Mouse (Mus musculus) forebrain, embryonic 10.5 days (tissue): ENCODE measurements around the gene Tlk2. TPM values are rescaled to one million over a fixed set of nuclear protein-coding genes. Genes with fewer than 3 reads are reported as not detected.
"Not testable (repeated sequence)": the region's sequence is repeated elsewhere in the genome, so short reads cannot be mapped to it uniquely, and the experiment has no call there.

Experiments used
- DNase-seq: peaks from one replicate; pipeline ENCODE4 v3.0.0-alpha.2; 2017; ENCODE audit warnings: low spot score; ENCODE audit errors: extremely low spot score
- H3K27ac ChIP-seq: fragments of 300-500 bp; sonication (generic); 2 replicates; pipeline ENCODE4 v1.5.1; 2016; ENCODE audit warnings: mild to moderate bottlenecking
- H3K27me3 ChIP-seq: fragments of 300-500 bp; sonication (generic); 2 replicates; pipeline ENCODE4 v1.6.1; 2016; ENCODE audit warnings: mild to moderate bottlenecking; ENCODE audit not compliant: poor library complexity, severe bottlenecking
- H3K36me3 ChIP-seq: fragments of 300-500 bp; sonication (generic); replicated peaks from 2 replicates; pipeline ENCODE4 v1.6.1; 2016; ENCODE audit warnings: mild to moderate bottlenecking, moderate library complexity
- H3K4me1 ChIP-seq: fragments of 300-500 bp; sonication (generic); 2 replicates; pipeline ENCODE4 v1.6.1; 2016
- H3K4me3 ChIP-seq: fragments of 300-500 bp; sonication (generic); 2 replicates; pipeline ENCODE4 v1.5.1; 2016; ENCODE audit warnings: mild to moderate bottlenecking, moderate library complexity
- H3K9me3 ChIP-seq: fragments of 300-500 bp; sonication (generic); 2 replicates; pipeline ENCODE4 v1.6.1; 2016; ENCODE audit warnings: mild to moderate bottlenecking, moderate library complexity
- WGBS: fragments of 180-500 bp; shearing (Covaris S2); methylation state at CpG from one replicate; pipeline ENCODE4 v1.1.7; 2016; 5-methylcytosine and 5-hydroxymethylcytosine counted together
- polyA plus RNA-seq: library from polyadenylated mRNA; unstranded; fragments of >200 nt; fragmentation: Nextera tagmentation; extraction: Ambion mirVana; gene quantifications from 2 replicates; pipeline ENCODE4 v1.2.1, GENCODE M21; 2016

Tlk2 gene
- polyA plus RNA-seq = 21.5 and 22.1 TPM in 2 replicates

- 47% methylated on average over 2 of the region's 2 CpGs for WGBS
- H3K4me3 ChIP-seq = peak within 1 kb of the TSS; percentile 95
- H3K27ac ChIP-seq = no peak within 1 kb of the TSS
- no peak for DNase-seq
- H3K27me3 ChIP-seq = no peaks in the 10 kb centered on the region
- H3K36me3 ChIP-seq = peaks cover 18% of the 10 kb centered on the region
- H3K4me1 ChIP-seq = peaks cover 28% of the 10 kb centered on the region
- peaks cover 10% of the 10 kb centered on the region for H3K9me3 ChIP-seq
Measured at GRCm38 (mm10) chr11:105178516-105178915, at the start of gene Tlk2. Tlk2 (plus strand) TSS chr11:105178807.

GRCm38 (mm10) chr11:105135692-105136091 is 42.9 kb upstream of the Tlk2 start:
- Histone ChIP-seq H3K27me3 (no peaks in the 10 kb centered on the region), H3K4me1 (no peaks in the 10 kb centered on the region), H3K27ac (no peak overlapping the region), H3K36me3 (peaks cover 100% of the 10 kb centered on the region), H3K4me3 (no peak overlapping the region), H3K9me3 (no peaks in the 10 kb centered on the region)
- no peak for DNase-seq
- WGBS = 96% methylated on average over 7 of the region's 7 CpGs

- H3K9me3 ChIP-seq, H3K4me3 ChIP-seq, H3K27me3 ChIP-seq, H3K27ac ChIP-seq, DNase-seq, H3K4me1 ChIP-seq: not testable (repeated sequence)
- 97% methylated on average over 2 of the region's 2 CpGs for WGBS
- H3K36me3 ChIP-seq = peaks cover 95% of the 10 kb centered on the region
Measured at GRCm38 (mm10) chr11:105137255-105137654, 41.4 kb upstream of the Tlk2 start.

- WGBS = 87% methylated on average over 8 of the region's 8 CpGs
- H3K36me3 ChIP-seq = peaks cover 64% of the 10 kb centered on the region
- H3K27ac ChIP-seq = not testable (repeated sequence)
Measured at GRCm38 (mm10) chr11:105140512-105140911, 38.1 kb upstream of the Tlk2 start.

GRCm38 (mm10) chr11:105141115-105141514 is 37.5 kb upstream of the Tlk2 start:
- no peak overlapping the region for H3K4me3 ChIP-seq
- WGBS = 94% methylated on average over 5 of the region's 5 CpGs

More at GRCm38 (mm10) chr11:105140512-105140911, 38.1 kb upstream of the Tlk2 start:
- not testable (repeated sequence) for H3K4me3 ChIP-seq, DNase-seq, H3K27me3 ChIP-seq, H3K9me3 ChIP-seq, H3K4me1 ChIP-seq

GRCm38 (mm10) chr11:105143564-105143963 is 35.0 kb upstream of the Tlk2 start:
- H3K4me3 ChIP-seq = no peak overlapping the region
- H3K27ac ChIP-seq = no peak overlapping the region
- no peaks in the 10 kb centered on the region for H3K9me3 ChIP-seq
- no peak for DNase-seq
- no peaks in the 10 kb centered on the region for H3K4me1 ChIP-seq
- peaks cover 34% of the 10 kb centered on the region for H3K36me3 ChIP-seq
- H3K27me3 ChIP-seq = no peaks in the 10 kb centered on the region

More at GRCm38 (mm10) chr11:105141115-105141514, 37.5 kb upstream of the Tlk2 start:
- H3K9me3 ChIP-seq = no peaks in the 10 kb centered on the region
- DNase-seq = no peak
- H3K36me3 ChIP-seq = peaks cover 58% of the 10 kb centered on the region
- H3K27ac ChIP-seq = no peak overlapping the region
- H3K4me1 ChIP-seq = no peaks in the 10 kb centered on the region
- no peaks in the 10 kb centered on the region for H3K27me3 ChIP-seq

GRCm38 (mm10) chr11:105144084-105144483 is 34.5 kb upstream of the Tlk2 start:
- no peak for DNase-seq
- WGBS = 85% methylated on average over 3 of the region's 3 CpGs
- Histone ChIP-seq H3K9me3 (no peaks in the 10 kb centered on the region), H3K4me1 (no peaks in the 10 kb centered on the region), H3K27ac (no peak overlapping the region), H3K36me3 (peaks cover 28% of the 10 kb centered on the region), H3K4me3 (no peak overlapping the region), H3K27me3 (no peaks in the 10 kb centered on the region)

GRCm38 (mm10) chr11:105144508-105145210 is 33.9 kb upstream of the Tlk2 start:
- Histone ChIP-seq H3K4me1 (no peaks in the 10 kb centered on the region), H3K36me3 (peaks cover 23% of the 10 kb centered on the region), H3K27me3 (no peaks in the 10 kb centered on the region), H3K4me3 (no peak overlapping the region), H3K27ac (no peak overlapping the region), H3K9me3 (no peaks in the 10 kb centered on the region)
- DNase-seq = no peak
- WGBS = 91% methylated on average over 11 of the region's 11 CpGs

- H3K9me3 ChIP-seq = no peaks in the 10 kb centered on the region
- no peaks in the 10 kb centered on the region for H3K4me1 ChIP-seq
- 87% methylated on average over 10 of the region's 10 CpGs for WGBS
- H3K27me3 ChIP-seq = 0 out of 2 replicates have a peak, but pooled peaks cover under 1% of the 10 kb centered on the region
- no peak overlapping the region for H3K4me3 ChIP-seq
- peaks cover 17% of the 10 kb centered on the region for H3K36me3 ChIP-seq
- H3K27ac ChIP-seq = no peak overlapping the region
- DNase-seq = no peak
Measured at GRCm38 (mm10) chr11:105145211-105145610, 33.4 kb upstream of the Tlk2 start.

- no peak for DNase-seq
- peaks cover 14% of the 10 kb centered on the region; the same call in 1 of the 2 replicates for H3K27me3 ChIP-seq
- H3K9me3 ChIP-seq = no peaks in the 10 kb centered on the region
- WGBS = 77% methylated on average over 3 of the region's 3 CpGs
- peaks cover 5% of the 10 kb centered on the region for H3K36me3 ChIP-seq
- no peak within 1 kb of the TSS for H3K27ac ChIP-seq
- peaks cover 11% of the 10 kb centered on the region for H3K4me1 ChIP-seq
- no peak within 1 kb of the TSS for H3K4me3 ChIP-seq
Measured at GRCm38 (mm10) chr11:105146593-105146992, 32.0 kb upstream of the Tlk2 start, which contains the start of gene Gm10842. Gm10842 (plus strand) TSS chr11:105146893.

GRCm38 (mm10) chr11:105149353-105149752 is 29.3 kb upstream of the Tlk2 start:
- H3K4me1 ChIP-seq = peaks cover 34% of the 10 kb centered on the region
- no peak overlapping the region for H3K4me3 ChIP-seq
- H3K9me3 ChIP-seq = no peaks in the 10 kb centered on the region
- no peaks in the 10 kb centered on the region for H3K36me3 ChIP-seq
- no peak overlapping the region for H3K27ac ChIP-seq
- WGBS = 91% methylated on average over 3 of the region's 3 CpGs
- DNase-seq = no peak
- peaks cover 16% of the 10 kb centered on the region; the same call in 1 of the 2 replicates for H3K27me3 ChIP-seq

GRCm38 (mm10) chr11:105149766-105150165 is 28.8 kb upstream of the Tlk2 start:
- peaks cover 38% of the 10 kb centered on the region for H3K4me1 ChIP-seq
- no peaks in the 10 kb centered on the region for H3K36me3 ChIP-seq
- H3K4me3 ChIP-seq = no peak overlapping the region
- DNase-seq = no peak
- no peaks in the 10 kb centered on the region for H3K9me3 ChIP-seq
- H3K27me3 ChIP-seq = peaks cover 16% of the 10 kb centered on the region; the same call in 1 of the 2 replicates
- WGBS = 92% methylated on average over 1 of the region's 1 CpGs
- no peak overlapping the region for H3K27ac ChIP-seq

GRCm38 (mm10) chr11:105150691-105151090 is 27.9 kb upstream of the Tlk2 start:
- peaks cover 16% of the 10 kb centered on the region; the same call in 1 of the 2 replicates for H3K27me3 ChIP-seq
- no peak for DNase-seq
- no peak overlapping the region for H3K4me3 ChIP-seq
- H3K36me3 ChIP-seq = no peaks in the 10 kb centered on the region
- H3K27ac ChIP-seq = no peak overlapping the region
- 65% methylated on average over 4 of the region's 4 CpGs for WGBS
- peaks cover 46% of the 10 kb centered on the region for H3K4me1 ChIP-seq
- no peaks in the 10 kb centered on the region for H3K9me3 ChIP-seq
